Mouse (Mus musculus): Measurements from ENCODE around the gene Anks1. TPM values are rescaled to one million over a fixed set of nuclear protein-coding genes. Genes with fewer than 3 reads are reported as not detected.
A peak's percentile ranks its signal among the peaks of the same experiment; 100 is the strongest.

Gene Anks1
- total RNA-seq, 1 experiment from 2014 or later = 16.1 TPM

DNA sequence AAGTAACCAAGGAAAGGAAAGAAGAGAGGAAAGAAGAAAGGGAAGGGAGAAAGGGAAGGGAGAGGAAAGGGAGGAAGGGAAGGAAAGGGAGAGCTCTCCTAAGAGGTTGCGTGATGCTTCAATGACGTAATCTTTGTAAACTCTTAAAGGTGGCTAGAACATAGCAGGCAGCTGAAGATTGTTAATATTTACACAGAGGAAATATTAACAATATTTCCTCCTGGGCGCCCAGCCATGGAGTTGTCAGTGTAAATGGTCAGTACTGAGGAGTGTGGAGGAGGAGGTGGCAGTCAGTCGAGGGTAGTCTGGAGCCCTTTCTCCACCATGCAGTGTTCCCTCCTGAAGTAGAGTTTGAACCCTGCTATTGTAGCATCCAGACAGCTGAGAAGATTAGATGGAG lies 15.9 kb downstream of the Anks1 start:
- no peak for ATAC-seq (replicated peaks; ENCODE audit: insufficient number of reproducible peaks, low FRiP score, low TSS enrichment, poor library complexity, severe bottlenecking)

DNA sequence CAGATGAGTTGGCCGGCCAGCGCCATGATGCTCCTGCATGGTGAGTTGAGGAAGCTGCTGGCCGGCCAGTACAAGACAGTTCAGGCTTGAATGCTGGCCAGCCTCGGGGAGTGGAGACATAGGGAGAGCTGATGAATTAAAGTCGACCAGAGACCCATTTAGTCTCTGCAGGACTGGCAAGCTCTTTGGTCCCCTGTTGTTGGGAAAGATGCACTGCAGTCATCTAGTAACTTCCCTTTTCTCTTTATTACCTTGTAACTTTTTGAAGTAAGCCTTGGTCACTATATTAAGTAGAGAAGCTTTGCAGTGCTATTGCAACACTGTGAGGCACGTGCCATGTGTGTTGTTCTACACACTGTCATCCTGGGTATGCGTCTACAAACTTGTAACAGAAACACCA lies 16.4 kb downstream of the Anks1 start:
- ATAC-seq (replicated peaks; ENCODE audit: insufficient number of reproducible peaks, low FRiP score, low TSS enrichment, poor library complexity, severe bottlenecking) = peak; percentile 81

DNA sequence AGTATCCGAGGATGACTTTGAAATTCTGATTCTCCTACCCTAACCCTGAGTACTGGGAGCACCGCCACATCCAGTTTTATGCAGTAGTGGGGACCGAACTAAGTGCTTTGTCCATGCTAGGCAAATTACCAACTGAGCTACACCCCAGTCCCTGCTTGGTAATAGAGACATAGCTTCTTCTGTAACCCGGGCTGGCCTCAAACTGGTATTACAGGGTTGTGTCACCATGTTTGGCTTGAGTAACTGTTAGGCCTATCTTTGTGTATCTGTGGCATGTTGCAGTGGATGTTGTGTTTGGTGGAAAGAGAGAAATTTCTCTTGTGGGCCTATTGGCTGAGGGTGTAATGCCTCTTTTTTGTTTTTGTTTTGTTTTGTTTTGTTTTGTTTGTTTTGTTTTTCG lies 21.2 kb downstream of the Anks1 start:
- ATAC-seq (replicated peaks; ENCODE audit: insufficient number of reproducible peaks, low FRiP score, low TSS enrichment, poor library complexity, severe bottlenecking) = no peak

DNA sequence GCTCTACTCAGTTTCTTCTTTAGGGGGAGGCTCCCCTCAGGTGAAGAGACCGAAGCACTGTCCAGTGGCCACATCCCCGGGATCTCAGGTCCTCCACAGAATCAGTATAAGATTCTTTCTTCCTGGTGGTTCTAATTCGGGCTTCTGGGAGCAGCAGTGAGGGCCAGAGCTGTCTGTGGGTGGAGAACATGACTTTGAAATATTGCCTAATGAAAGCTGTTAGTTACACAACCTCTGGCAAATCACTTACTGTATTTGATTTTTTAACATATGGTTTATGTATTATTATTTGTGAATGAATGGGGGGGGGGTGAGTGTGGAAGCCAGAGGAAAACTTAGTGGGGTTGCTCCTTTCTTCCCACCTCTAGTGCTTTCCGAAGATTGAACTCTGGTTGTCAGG lies 22.7 kb downstream of the Anks1 start:
- ATAC-seq (replicated peaks; ENCODE audit: insufficient number of reproducible peaks, low FRiP score, low TSS enrichment, poor library complexity, severe bottlenecking) = no peak

DNA sequence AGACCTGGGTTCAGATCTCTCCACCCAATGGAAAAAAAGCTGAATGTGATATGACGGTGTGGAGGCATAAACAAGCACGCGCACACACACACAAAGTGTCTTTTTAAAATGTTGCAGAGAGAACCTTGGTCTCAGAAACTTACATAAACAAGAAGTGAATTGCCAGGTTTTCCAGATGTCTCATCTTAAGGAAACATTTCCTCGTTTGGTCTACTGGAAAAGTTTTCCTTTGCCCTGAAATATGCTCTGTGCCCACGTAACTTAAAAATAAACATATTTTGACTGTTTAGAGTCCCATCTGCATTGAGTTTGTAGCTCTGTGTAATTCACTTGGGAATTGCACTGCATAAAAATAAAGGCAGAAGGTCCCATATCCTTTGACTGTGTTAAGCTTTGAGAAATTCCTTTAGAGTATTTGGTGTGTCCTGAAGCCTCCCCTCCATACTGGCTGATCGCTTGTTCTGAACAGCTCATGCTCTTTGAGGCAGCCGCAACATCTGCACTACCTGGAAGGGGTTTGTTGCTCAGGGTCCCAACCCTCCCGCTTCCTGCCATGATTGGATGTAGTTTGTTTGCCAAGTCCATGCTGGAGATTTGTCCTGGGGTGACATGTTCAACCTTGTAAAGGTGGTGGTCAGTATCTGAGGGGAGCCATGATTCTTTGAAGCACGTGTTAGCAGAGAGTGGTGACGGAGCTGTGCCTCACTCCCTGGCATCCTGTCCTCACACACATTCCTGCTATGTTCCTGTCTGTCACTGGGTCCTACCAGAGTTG lies 25.2 kb downstream of the Anks1 start:
- no peak for ATAC-seq (replicated peaks; ENCODE audit: insufficient number of reproducible peaks, low FRiP score, low TSS enrichment, poor library complexity, severe bottlenecking)

DNA sequence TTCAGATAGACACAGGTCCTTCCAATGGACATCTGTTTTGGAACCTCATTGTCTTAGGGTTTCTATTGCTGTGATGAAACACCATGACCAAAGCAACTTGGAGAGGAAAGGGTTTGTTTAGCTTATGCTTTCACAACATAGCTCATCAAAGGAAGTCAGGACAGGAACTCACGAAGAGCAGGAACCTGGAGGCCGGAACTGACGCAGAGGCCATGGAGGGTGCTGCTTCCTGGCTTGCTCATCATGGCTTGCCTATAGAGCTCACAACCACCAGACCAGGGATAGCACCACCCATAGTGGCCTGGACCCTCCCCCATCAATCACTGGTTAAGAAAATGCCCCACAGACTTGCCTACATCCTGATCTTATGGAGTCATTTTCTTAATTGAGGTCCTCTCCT lies 26.0 kb downstream of the Anks1 start:
- ATAC-seq (replicated peaks; ENCODE audit: insufficient number of reproducible peaks, low FRiP score, low TSS enrichment, poor library complexity, severe bottlenecking) = peak; percentile 74

DNA sequence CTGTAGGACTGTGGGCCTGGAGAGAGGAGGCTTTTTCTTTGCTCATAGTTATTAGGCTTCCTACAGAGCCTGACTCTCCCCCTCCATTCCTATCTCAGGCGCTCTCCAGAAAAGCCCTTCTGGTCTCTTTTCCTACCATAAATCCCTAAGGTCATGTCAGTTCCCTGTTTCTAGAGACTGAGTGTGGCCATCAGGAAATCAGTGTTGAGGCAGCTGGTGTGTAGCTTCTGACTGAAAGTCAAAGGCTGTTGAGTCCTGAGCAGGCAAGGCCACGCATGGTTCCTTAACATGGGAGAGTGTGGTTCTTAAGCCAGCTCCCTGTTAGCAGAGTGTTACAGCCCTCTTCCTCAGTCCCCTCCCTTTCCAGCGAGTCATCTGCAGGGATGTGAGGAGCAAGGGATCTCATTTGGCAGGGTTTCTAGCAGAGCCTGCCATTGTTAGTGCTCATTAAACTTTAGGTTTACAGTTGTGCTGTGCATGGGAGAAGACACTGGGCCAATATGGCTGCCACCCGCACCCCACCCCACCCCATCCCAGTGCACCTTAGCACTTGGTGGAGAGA lies 28.0 kb downstream of the Anks1 start:
- ATAC-seq (replicated peaks; ENCODE audit: insufficient number of reproducible peaks, low FRiP score, low TSS enrichment, poor library complexity, severe bottlenecking) = no peak

DNA sequence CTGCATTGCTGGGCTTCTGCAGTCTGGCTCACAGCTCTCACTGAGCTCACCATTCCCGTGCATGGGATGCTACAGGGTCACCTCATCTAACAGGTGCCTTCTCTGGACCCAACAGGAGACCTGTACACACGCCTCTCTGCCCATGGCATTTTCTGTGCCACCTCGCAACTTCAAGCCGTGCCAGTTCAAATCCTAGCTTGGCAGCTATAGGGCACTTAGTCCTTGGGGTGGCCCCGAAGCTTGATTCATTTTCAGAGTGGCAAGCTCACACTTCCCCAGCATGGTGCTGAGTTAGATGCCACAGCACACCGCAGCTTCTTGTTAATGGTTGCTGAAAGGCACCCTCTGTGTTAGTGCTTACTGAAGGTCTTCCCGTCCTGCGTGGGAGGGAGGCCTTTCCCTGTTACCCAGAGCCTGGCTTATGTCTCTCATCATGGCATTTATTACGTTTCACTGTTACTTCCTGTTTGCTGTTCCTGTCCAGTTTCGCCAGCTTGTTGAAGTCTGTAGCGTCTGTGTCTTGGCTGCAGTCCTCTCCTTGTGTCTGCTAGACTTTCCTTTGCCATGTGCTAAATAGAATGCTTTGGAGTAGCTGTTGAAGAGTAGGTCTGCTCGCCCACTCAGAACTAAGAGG lies 29.1 kb downstream of the Anks1 start:
- ATAC-seq (replicated peaks; ENCODE audit: insufficient number of reproducible peaks, low FRiP score, low TSS enrichment, poor library complexity, severe bottlenecking) = peak; percentile 53

DNA sequence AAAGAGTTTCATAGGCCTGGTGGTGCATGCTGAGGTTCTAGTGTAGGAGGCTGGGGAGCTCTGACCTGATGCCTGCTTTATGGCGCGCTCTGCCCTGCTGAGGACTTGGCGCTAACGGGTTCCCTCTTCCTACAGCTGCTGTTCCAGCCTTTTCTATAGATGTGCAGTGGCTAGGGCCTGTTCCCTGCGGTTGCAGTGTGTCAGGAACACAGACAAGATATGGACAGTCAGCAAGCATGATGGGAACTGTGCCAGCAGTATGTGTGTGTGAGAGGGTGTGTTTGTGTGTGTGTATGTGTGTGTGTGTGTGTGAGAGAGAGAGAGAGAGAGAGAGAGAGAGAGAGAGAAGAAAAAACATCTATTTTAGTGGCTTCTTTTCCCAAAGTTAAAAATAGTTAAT lies 29.9 kb downstream of the Anks1 start:
- ATAC-seq (replicated peaks; ENCODE audit: insufficient number of reproducible peaks, low FRiP score, low TSS enrichment, poor library complexity, severe bottlenecking) = no peak

DNA sequence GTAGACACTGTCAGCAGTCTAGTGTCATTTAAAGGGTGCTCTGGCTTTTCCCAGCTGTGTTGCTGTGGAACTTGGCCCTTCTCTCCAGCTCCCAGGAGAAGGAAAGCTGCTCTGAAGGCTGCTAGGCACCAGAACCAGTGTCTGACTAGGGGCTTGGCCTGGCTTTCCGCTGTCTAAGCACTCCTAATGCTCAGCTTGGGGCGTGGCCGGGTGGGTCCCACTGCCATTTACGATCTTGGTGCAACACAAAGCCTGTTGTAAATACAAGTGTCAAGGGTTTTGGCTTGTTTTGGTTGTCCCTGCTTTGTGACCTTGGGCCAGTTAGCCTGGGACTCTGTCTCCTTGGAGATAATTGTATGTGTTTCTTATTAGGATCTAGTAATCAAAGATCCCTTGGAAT lies 31.2 kb downstream of the Anks1 start:
- ATAC-seq (replicated peaks; ENCODE audit: insufficient number of reproducible peaks, low FRiP score, low TSS enrichment, poor library complexity, severe bottlenecking) = no peak

DNA sequence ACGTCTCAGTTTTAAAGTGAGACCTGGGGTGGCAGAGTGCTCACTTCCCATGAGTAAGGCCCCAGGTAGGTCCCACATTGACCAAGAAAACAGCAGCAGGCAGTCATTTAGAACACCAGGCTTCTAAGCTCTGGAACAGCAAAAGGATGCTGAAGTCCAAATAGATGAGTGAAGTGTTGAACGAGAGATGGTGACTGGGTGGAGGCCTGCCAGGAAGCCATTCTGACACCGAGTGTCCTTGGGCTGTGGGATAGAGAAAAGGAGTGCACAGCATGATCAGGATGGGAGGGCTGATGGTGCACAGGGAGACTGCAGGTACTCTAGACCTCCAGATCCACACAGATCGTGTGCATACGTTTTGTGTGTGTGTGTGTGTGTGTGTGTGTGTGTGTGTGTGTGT lies 32.1 kb downstream of the Anks1 start:
- no peak for ATAC-seq (replicated peaks; ENCODE audit: insufficient number of reproducible peaks, low FRiP score, low TSS enrichment, poor library complexity, severe bottlenecking)

DNA sequence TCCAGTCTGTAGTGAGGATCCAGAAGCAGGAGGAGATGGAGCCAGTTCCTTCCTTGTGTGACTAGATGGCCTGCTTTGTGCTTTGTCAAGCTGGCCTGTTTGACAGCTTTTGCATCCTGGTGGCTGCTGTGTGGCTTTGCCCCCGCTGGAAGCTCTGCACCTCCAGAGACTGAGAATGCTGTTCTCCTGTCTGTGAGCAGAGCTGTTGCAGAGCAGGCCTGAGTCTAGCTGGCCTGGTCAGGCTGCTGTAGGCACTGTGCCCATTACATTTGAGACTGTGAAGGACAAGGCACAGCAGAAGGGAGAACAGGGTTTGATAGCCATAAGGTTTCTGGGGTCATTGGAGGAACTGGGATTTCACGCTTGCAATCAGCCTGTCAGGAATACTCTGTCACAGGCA lies 32.6 kb downstream of the Anks1 start:
- ATAC-seq (replicated peaks; ENCODE audit: insufficient number of reproducible peaks, low FRiP score, low TSS enrichment, poor library complexity, severe bottlenecking) = no peak

DNA sequence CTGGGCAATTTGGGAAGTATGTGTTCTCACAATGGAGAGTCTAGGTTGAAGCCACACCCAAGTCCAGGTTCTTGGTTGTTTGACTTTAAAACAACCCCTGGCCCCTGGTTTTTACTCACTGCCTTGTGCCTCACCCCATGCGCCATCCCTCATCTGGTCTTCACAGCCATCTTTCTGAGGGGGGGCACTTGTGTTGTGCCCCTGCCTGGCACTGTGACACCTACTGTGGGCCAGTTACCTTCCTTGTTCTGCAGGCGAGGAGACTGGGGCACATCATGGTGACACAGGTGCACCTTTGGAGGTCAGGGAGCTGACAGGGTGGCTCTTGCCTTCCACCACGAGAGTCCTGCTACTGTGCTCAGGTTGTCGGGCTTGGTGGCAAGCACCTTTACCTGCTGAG lies 33.0 kb downstream of the Anks1 start:
- no peak for ATAC-seq (replicated peaks; ENCODE audit: insufficient number of reproducible peaks, low FRiP score, low TSS enrichment, poor library complexity, severe bottlenecking)

DNA sequence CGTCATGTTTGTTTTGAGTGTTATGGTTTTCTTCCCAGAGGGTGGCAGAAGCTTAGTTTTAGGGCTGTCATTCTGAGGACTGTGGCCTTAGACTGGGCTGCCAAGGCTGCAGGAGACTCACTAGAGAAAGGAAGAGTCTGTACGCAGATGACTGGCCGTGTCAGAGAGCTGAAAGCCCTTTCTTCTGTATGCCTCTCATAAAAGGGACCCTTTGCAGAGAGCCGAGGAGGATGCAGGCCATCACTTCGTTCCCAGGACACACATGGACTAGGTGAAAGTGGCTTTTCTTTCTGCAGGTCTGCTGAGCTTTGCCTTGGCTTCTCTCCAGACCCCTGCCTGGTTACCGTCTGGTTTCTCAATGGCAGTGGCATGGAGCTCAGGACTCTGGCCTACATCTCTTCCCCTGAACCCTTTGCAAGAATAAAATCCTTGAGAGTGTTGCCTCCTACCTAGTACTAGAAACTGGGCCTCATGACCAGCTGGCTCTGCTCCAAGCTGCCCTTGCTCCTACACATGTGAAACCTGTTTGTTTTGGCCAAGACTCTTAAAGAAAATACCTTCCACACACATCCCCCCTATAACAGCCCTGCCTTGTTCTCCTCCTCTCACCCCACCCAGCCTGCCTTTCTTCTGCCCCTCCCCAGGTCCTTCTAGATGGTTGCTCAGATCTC lies 36.6 kb downstream of the Anks1 start:
- ATAC-seq (replicated peaks; ENCODE audit: insufficient number of reproducible peaks, low FRiP score, low TSS enrichment, poor library complexity, severe bottlenecking) = no peak

DNA sequence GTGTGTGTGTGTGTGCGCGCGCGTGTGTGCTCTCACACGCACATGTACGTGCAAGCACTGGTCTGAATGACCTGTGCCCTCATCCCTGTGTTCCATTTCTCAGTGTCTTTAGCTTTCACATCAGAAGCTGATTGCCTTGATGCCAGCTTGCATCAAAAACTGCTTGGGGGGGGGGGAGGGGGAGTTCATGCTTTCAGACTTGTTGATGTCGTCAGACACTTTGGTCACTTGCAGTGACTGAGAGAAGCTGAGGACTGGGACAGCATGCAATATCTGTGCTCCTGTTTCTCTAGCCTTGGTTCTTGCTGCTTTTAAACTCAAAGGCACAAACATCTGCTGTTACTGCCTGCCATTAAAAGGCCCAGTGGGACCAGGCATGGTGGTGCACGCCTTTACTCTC lies 37.3 kb downstream of the Anks1 start:
- no peak for ATAC-seq (replicated peaks; ENCODE audit: insufficient number of reproducible peaks, low FRiP score, low TSS enrichment, poor library complexity, severe bottlenecking)

DNA sequence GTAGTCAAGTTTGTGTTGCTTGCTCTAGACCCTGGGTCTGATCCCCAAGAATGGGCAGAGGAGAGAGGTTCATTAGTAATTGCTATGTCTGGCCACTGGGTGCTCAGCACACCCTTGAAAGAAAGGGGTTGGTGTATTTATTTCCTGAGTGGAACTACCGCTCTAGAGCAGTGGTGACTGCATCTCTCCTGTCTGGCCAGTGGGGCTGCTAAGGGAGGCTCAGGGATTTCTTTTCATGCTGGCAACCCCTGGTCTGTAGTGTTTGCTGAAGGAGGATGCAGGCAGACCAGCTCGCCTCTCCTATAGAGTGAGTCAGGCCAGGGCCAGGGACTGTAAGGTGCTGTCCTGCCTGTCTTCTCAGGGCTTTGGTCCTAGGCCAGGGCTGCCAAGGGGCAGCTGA lies 38.0 kb downstream of the Anks1 start:
- no peak for ATAC-seq (replicated peaks; ENCODE audit: insufficient number of reproducible peaks, low FRiP score, low TSS enrichment, poor library complexity, severe bottlenecking)

DNA sequence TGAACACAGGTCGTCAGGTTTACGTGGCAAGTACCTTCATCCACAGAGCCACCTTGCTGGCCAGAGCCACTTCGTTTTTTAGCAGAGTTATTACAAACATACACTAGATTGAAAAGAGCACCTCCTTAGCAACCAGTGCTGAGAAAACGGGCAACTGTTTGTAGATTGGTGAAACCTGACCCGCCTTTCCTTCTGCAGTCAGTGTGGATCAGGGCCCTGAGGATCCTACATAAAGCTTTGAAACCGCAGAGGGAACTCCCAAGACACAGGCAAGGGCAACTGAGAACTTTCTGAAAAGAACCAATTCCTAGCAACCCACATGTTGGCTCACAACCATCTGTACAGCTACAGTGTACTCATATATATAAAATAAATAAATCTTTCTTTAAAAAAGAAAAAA lies 44.0 kb downstream of the Anks1 start:
- no peak for ATAC-seq (replicated peaks; ENCODE audit: insufficient number of reproducible peaks, low FRiP score, low TSS enrichment, poor library complexity, severe bottlenecking)

DNA sequence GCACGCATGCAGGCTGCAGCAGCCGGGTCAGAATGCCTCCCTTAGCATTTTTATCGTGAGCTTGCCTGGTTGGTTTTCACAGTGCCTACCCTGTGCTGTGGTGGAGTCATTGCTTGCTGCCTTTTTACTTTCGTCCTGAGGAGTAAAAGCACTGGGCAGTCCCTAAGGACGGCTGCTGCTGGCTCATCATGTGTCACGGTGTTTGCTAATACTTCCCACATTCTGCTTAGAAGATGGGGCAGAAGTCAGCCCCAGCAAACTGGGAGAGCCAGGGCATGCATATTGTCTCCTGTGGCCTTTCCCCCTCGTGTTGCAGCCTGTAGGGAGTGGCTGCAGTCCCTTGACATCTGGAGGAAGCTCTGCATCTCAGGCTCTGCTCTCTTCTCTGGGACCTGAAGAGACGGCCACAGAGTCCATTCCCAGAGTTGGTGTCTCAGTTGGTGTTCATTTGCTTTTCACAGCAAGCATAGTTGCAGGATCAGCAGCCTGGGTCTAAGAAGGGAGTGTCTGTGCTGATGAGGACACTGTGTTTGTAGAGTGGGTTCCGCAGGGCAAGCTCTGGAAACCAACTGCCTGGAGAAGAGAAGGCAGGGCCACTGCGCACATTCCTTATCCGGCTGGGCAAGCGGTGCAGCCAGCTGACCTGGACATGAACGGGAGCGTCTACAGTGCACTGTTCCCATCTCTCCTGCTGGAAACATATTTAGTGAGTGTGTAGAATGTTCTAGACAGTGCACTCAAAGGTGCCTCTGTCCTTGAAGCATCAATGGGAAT lies 45.7 kb downstream of the Anks1 start:
- no peak for ATAC-seq (replicated peaks; ENCODE audit: insufficient number of reproducible peaks, low FRiP score, low TSS enrichment, poor library complexity, severe bottlenecking)

DNA sequence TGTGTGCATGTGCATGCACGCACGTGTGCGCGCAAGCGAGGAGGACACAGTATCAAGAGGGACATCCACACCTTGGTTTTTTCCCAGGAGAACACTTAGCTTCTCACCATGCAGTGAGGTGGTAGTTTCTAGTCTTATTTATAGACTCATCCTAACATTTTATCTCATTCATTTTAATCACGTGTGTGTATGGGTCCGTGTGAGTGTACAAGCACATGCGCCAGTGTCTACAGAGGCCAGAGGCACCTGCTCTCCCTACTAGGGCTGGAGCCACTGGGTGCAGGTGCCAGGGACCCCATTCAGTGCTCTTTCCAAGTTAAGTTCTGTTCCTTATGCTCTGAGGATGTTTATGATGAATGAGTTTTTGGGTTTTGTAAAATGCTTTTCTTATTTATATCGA lies 48.5 kb downstream of the Anks1 start:
- ATAC-seq (replicated peaks; ENCODE audit: insufficient number of reproducible peaks, low FRiP score, low TSS enrichment, poor library complexity, severe bottlenecking) = no peak

Data from monocyte, adult 5-6 weeks (primary cell).